Comparison of ENCODE assay signal across 8 mouse cellular contexts in the genomic region with DNA sequence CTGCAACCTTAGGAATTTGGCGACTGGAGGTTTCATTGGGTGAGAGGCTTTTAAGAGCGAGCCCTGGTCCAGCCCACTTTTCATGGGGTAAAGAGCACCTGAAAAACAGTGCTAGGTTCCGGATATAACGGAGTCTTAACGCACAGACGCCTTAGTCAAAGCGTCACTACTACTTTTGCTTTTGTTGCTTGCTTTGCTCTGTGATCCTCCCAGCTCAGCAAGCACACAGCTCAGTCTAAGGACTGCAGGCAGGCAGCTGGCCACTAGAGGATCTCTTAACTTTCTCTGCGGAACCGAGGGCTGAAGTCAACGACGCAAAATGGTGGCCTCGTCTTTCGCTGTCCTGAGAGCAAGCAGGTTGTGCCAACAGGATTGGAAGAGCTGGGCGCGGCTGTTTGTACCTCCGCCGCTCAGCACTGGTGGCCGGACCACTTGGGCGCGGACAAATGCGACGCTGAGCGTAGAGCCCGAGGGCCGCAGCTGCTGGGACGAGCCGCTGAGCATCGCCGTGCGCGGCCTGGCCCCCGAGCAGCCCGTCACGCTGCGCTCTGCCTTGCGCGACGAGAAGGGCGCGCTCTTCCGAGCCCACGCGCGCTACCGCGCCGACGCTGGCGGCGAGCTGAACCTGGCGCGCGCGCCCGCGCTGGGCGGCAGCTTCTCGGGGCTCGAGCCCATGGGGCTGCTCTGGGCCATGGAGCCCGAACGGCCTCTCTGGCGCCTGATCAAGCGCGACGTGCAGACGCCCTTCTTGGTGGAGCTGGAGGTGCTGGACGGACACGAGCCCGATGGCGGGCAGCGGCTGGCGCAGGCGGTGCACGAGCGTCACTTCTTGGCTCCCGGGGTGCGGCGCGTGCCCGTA. TPM values are rescaled to one million over a fixed set of nuclear protein-coding genes. Genes with fewer than 3 reads are reported as not detected.
DNase-seq lines count a peak whose midpoint lies in the region; ATAC-seq lines count a peak whose summit lies in the region.

Acot2 (plus strand) TSS at position 279 of the 859 bp plus-strand sequence.

- intact Hi-C loops in left cerebral cortex, postnatal 10 days (cut with DNase I), result loop anchor here (5.0 kb wide), 1 partner anchor 44 kb away; no protein-coding TSS in a partner anchor

- ATAC-seq in inflammation-experienced regulatory T-cells, adult 6 months, result peak; percentile 95
- ATAC-seq in megakaryocyte progenitor cell, adult 5-6 weeks (replicated peaks; ENCODE audit: poor library complexity), result peak; percentile 94

- peak; percentile 86 for DNase-seq in adrenal gland, adult 2 months
- DNase-seq in embryo, embryonic 11 days, result peak; percentile 90
- DNase-seq in gastrocnemius, postnatal 25 days, result peak; percentile 72
- peak; percentile 76 to 85 for DNase-seq in left cerebral cortex, postnatal 10 days (ENCODE audit: extremely low spot score in 1 of 2, low spot score in 2 of 2)
- DNase-seq in right cerebral cortex, postnatal 10 days (ENCODE audit: low spot score in 2 of 2), result peak; percentile 84 to 89
- peak; percentile 67 to 71 for DNase-seq in urinary bladder, postnatal 36 days (ENCODE audit: low spot score in 2 of 2)

RNA-seq across cellular contexts. Expression of gene Acot2, which starts in this region (rescaled TPM):
- total RNA-seq in adrenal gland, adult 2 months (2021), result 10 to 100 TPM; 19.5 to 26.1 TPM
- 20.9 and 31.7 TPM in 2 replicates for polyA plus RNA-seq in adrenal gland, adult 2 months (2012; rRNA removed)
- 10 to 100 TPM; 12.6 to 13.9 TPM for total RNA-seq in gastrocnemius, postnatal 25 days (2021)
- polyA plus RNA-seq in inflammation-experienced regulatory T-cells, adult 6 months (2017; shearing (Covaris generic)), result 10 to 100 TPM; 24.2 to 35.2 (median 24.9) TPM
- total RNA-seq in left cerebral cortex, postnatal 10 days (2021), result 1 to 10 TPM; 7.6 to 7.7 TPM
- 12.1 and 13.3 TPM in 2 replicates for total RNA-seq in megakaryocyte progenitor cell, adult 5-6 weeks (2015)
- 9.4 and 12.7 TPM in 2 replicates for total RNA-seq in megakaryocyte progenitor cell, adult 5-6 weeks (2017)

Comparison
In these comparisons a context has a peak if more than half of its experiments do, and no peak if none do; other contexts are left out.
1. Peak in every context shown above with its lines: DNase-seq and ATAC-seq.